Mouse (Mus musculus): Measurements from ENCODE around the gene Cebpb. TPM values are rescaled to one million over a fixed set of nuclear protein-coding genes. Genes with fewer than 3 reads are reported as not detected.
A peak's percentile ranks its signal among the peaks of the same experiment; 100 is the strongest.
"Not testable (repeated sequence)": the region's sequence is repeated elsewhere in the genome, so short reads cannot be mapped to it uniquely, and the experiment has no call there.

Gene Cebpb
- 13.0 and 14.0 TPM in 2 replicates for polyA plus RNA-seq (2015; fragmentation: Nextera tagmentation; extraction: Ambion mirVana)

GRCm38 (mm10) chr2:167688498-167689451 lies at the start of gene Cebpb:
TSS of gene Cebpb (plus strand) at chr2:167688915.
- peak; percentile 68 for ATAC-seq (ENCODE audit: insufficient read depth)
- peak within 1 kb of the TSS; percentile 64 for H3K9ac ChIP-seq
- H3K4me2 ChIP-seq: peak within 1 kb of the TSS; percentile 91
- peaks cover 69% of the 10 kb centered on the region for H3K4me1 ChIP-seq (replicated peaks)
- H3K36me3 ChIP-seq (replicated peaks): peaks cover 4% of the 10 kb centered on the region; the same call in 1 of the 2 replicates
- H3K27ac ChIP-seq (replicated peaks): peak within 1 kb of the TSS; percentile 83
- under 1% methylated on average over 125 of the region's 147 CpGs for WGBS (ENCODE audit: insufficient replicate concordance)
- peak within 1 kb of the TSS; percentile 71 for H3K4me3 ChIP-seq (replicated peaks)
- no peaks in the 10 kb centered on the region for H3K9me3 ChIP-seq (replicated peaks)
- H3K27me3 ChIP-seq: peaks cover 63% of the 10 kb centered on the region

GRCm38 (mm10) chr2:167640279-167640678 lies 48.4 kb upstream of the Cebpb start:
- ATAC-seq (ENCODE audit: insufficient read depth): no peak
- no peak overlapping the region for H3K9ac ChIP-seq
- WGBS (ENCODE audit: insufficient replicate concordance): 80% methylated on average over 3 of the region's 3 CpGs

DNA sequence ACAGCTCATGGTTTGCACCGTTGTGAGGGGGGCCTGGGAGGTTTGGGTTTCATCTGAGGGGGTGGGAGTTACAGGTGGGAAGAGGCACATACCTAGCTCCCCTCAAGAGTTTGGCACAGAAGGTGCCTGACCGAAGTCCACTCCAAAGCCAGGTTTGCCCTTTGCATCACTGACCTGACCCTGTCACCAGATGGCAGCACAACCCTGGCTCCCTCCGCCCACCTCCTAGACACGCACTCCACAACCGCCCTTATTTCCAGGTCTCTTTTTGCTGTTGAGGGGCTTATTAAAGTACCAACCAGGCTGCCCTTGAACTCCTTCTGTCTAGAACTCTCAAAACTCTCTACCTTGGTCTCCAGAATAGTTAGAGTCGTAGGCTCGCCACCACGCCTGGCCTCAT lies 47.4 kb upstream of the Cebpb start:
- peaks cover 29% of the 10 kb centered on the region for H3K36me3 ChIP-seq (replicated peaks)
- H3K4me1 ChIP-seq (replicated peaks): peaks cover 16% of the 10 kb centered on the region
- H3K4me2 ChIP-seq: 0 out of 2 replicates have a peak overlapping the region, but pooled peaks have one; percentile 11
- H3K9me3 ChIP-seq (replicated peaks): no peaks in the 10 kb centered on the region
- H3K27ac ChIP-seq (replicated peaks): 0 out of 2 replicates have a peak overlapping the region, but pooled peaks have one; percentile 16
- 35% methylated on average over 8 of the region's 8 CpGs for WGBS (ENCODE audit: insufficient replicate concordance)
- no peak overlapping the region for H3K9ac ChIP-seq
- peaks cover 5% of the 10 kb centered on the region; the same call in 1 of the 2 replicates for H3K27me3 ChIP-seq
- ATAC-seq (ENCODE audit: insufficient read depth): 0 out of 2 replicates have a peak, but pooled peaks have one; percentile 11
- H3K4me3 ChIP-seq (replicated peaks): no peak overlapping the region

More at GRCm38 (mm10) chr2:167640279-167640678, 48.4 kb upstream of the Cebpb start:
- Histone ChIP-seq H3K27me3 (peaks cover 5% of the 10 kb centered on the region; the same call in 1 of the 2 replicates), H3K4me3 (replicated peaks) (no peak overlapping the region), H3K4me1 (replicated peaks) (peaks cover 24% of the 10 kb centered on the region), H3K36me3 (replicated peaks) (peaks cover 20% of the 10 kb centered on the region), H3K4me2 (no peak overlapping the region), H3K27ac (replicated peaks) (no peak overlapping the region), H3K9me3 (replicated peaks) (no peaks in the 10 kb centered on the region)

- Histone ChIP-seq H3K4me2 (no peak overlapping the region), H3K4me1 (replicated peaks) (peaks cover 14% of the 10 kb centered on the region), H3K9me3 (replicated peaks) (no peaks in the 10 kb centered on the region), H3K36me3 (replicated peaks) (peaks cover 29% of the 10 kb centered on the region), H3K27ac (replicated peaks) (0 out of 2 replicates have a peak overlapping the region, but pooled peaks have one; percentile 16), H3K27me3 (peaks cover 5% of the 10 kb centered on the region; the same call in 1 of the 2 replicates), H3K4me3 (replicated peaks) (no peak overlapping the region), H3K9ac (no peak overlapping the region)
- 83% methylated on average over 6 of the region's 6 CpGs for WGBS (ENCODE audit: insufficient replicate concordance)
- no peak for ATAC-seq (ENCODE audit: insufficient read depth)
Measured at GRCm38 (mm10) chr2:167642164-167642563, 46.6 kb upstream of the Cebpb start.

DNA sequence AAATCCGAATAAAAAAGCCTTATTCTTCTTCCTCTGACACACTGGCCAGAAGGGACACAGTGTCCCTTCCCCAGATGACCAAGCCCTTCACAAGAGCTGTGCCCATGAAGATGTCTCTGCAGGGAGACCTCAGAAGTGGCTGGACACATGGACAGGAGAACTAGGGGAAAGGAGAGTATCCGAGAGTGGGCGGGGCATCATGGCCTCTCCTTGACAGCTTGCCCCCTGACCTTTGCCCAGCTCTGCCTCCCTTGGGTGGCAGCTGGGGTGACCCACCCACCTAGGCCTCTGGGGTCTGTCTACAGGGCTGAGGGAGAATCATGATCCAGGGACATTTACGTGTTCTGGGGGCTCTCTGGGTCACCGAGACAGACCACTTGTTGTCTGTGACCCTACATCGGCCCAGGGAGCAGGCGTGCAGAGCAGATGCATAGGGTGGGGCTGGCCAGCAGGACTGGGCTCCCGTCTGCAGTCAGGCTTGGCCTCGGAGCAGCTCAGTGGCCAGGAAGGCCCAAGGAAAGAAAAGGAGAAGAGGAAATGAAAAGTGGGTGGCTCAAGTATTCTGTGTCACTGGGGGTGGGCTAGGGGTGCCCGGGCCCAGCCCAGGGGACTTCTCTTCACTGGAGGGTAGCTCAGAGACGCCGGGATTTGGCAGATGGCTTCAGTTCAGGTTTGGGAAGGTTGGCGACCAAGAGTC lies 45.2 kb upstream of the Cebpb start:
- not testable (repeated sequence) for H3K27me3 ChIP-seq; H3K9ac ChIP-seq; H3K9me3 ChIP-seq (replicated peaks); H3K27ac ChIP-seq (replicated peaks); H3K4me3 ChIP-seq (replicated peaks); ATAC-seq (ENCODE audit: insufficient read depth); H3K4me2 ChIP-seq
- Histone ChIP-seq H3K4me1 (replicated peaks) (peaks cover 14% of the 10 kb centered on the region), H3K36me3 (replicated peaks) (peaks cover 29% of the 10 kb centered on the region)
- 69% methylated on average over 13 of the region's 13 CpGs for WGBS (ENCODE audit: insufficient replicate concordance)

GRCm38 (mm10) chr2:167646411-167646810 lies 42.3 kb upstream of the Cebpb start:
- Histone ChIP-seq H3K27ac (replicated peaks) (no peak overlapping the region), H3K9me3 (replicated peaks) (no peaks in the 10 kb centered on the region), H3K9ac (no peak overlapping the region), H3K4me1 (replicated peaks) (peaks cover 16% of the 10 kb centered on the region), H3K36me3 (replicated peaks) (peaks cover 34% of the 10 kb centered on the region), H3K27me3 (no peaks in the 10 kb centered on the region), H3K4me3 (replicated peaks) (no peak overlapping the region), H3K4me2 (no peak overlapping the region)
- ATAC-seq (ENCODE audit: insufficient read depth): no peak
- WGBS (ENCODE audit: insufficient replicate concordance): 85% methylated on average over 4 of the region's 4 CpGs

DNA sequence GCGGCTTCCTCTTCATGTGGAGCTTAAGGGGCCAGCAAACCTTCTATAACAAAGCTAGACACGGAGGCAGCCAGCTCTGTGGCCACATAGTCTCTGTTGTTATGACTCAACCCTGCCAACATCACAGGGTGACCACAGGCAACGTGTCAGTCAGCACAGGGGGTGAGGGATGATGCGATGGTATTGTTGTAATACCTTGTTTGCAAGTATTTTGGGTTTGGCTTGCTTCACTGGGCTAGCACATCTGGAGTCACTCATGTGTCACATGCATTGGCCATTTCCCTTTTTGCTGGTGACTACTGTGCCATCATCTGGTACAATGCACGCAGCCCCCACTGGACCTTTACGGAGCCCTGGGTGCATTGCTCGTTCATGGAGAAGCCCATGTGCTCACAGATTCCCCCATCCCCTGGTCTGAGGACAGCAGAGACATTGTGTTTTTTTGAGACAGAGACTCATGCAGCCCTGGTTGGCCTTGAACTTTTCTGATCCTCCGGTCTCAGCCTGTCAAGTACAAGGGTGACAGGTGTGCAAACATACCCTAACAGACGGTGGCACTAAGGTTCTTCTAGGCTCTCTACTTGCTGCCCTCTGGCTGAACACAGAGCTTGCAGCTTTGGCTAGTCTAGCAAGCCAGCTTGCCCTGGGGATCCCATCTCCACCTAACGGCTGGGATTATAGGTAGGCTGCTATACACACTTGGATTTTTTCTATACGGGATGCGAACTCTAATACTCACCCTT lies 39.3 kb upstream of the Cebpb start:
- Histone ChIP-seq H3K27me3 (no peaks in the 10 kb centered on the region; the same call in 1 of the 2 replicates), H3K27ac (replicated peaks) (no peak overlapping the region)

GRCm38 (mm10) chr2:167651622-167652021 lies 37.1 kb upstream of the Cebpb start:
- Histone ChIP-seq H3K27ac (replicated peaks) (no peak overlapping the region), H3K4me3 (replicated peaks) (no peak overlapping the region), H3K4me2 (no peak overlapping the region), H3K9me3 (replicated peaks) (no peaks in the 10 kb centered on the region), H3K36me3 (replicated peaks) (peaks cover 23% of the 10 kb centered on the region), H3K4me1 (replicated peaks) (peaks cover 19% of the 10 kb centered on the region), H3K9ac (no peak overlapping the region), H3K27me3 (no peaks in the 10 kb centered on the region; the same call in 1 of the 2 replicates)
- WGBS (ENCODE audit: insufficient replicate concordance): 86% methylated on average over 9 of the region's 9 CpGs
- no peak for ATAC-seq (ENCODE audit: insufficient read depth)

More for the DNA sequence above, 39.3 kb upstream of the Cebpb start:
- 74% methylated on average over 12 of the region's 12 CpGs for WGBS (ENCODE audit: insufficient replicate concordance)
- Histone ChIP-seq H3K4me2 (no peak overlapping the region), H3K36me3 (replicated peaks) (peaks cover 32% of the 10 kb centered on the region), H3K4me1 (replicated peaks) (peaks cover 17% of the 10 kb centered on the region), H3K9ac (no peak overlapping the region), H3K4me3 (replicated peaks) (no peak overlapping the region), H3K9me3 (replicated peaks) (no peaks in the 10 kb centered on the region)
- ATAC-seq (ENCODE audit: insufficient read depth): no peak

- no peaks in the 10 kb centered on the region for H3K9me3 ChIP-seq (replicated peaks)
- no peak for ATAC-seq (ENCODE audit: insufficient read depth)
- no peak overlapping the region for H3K4me2 ChIP-seq
- no peak overlapping the region for H3K4me3 ChIP-seq (replicated peaks)
- H3K4me1 ChIP-seq (replicated peaks): peaks cover 29% of the 10 kb centered on the region
- no peaks in the 10 kb centered on the region; the same call in 1 of the 2 replicates for H3K27me3 ChIP-seq
- no peak overlapping the region for H3K9ac ChIP-seq
- H3K27ac ChIP-seq (replicated peaks): no peak overlapping the region
- 60% methylated on average over 7 of the region's 7 CpGs for WGBS (ENCODE audit: insufficient replicate concordance)
- H3K36me3 ChIP-seq (replicated peaks): peaks cover 23% of the 10 kb centered on the region
Measured at GRCm38 (mm10) chr2:167652694-167653093, 36.0 kb upstream of the Cebpb start.

- 81% methylated on average over 10 of the region's 10 CpGs for WGBS (ENCODE audit: insufficient replicate concordance)
- peaks cover 43% of the 10 kb centered on the region for H3K4me1 ChIP-seq (replicated peaks)
- H3K36me3 ChIP-seq (replicated peaks): peaks cover 21% of the 10 kb centered on the region
- no peak overlapping the region for H3K27ac ChIP-seq (replicated peaks)
- no peaks in the 10 kb centered on the region; the same call in 1 of the 2 replicates for H3K27me3 ChIP-seq
- no peaks in the 10 kb centered on the region for H3K9me3 ChIP-seq (replicated peaks)
- H3K9ac ChIP-seq: no peak overlapping the region
- no peak overlapping the region for H3K4me3 ChIP-seq (replicated peaks)
- no peak overlapping the region for H3K4me2 ChIP-seq
- no peak for ATAC-seq (ENCODE audit: insufficient read depth)
Measured at GRCm38 (mm10) chr2:167654911-167655600, 33.7 kb upstream of the Cebpb start.

Measured in liver, embryonic 15.5 days (tissue).